Mouse (Mus musculus): Measurements from ENCODE around the gene Impg1. TPM values are rescaled to one million over a fixed set of nuclear protein-coding genes. Genes with fewer than 3 reads are reported as not detected.

Gene Impg1
- total RNA-seq (2014; fragmentation: Nextera tagmentation) = not detected in 2 replicates
- not detected in 2 replicates for total RNA-seq (2017)

GRCm38 (mm10) chr9:80465381-80465780, at the start of gene Impg1:
Impg1 (minus strand) TSS chr9:80465481.
- no peak for ATAC-seq (replicated peaks; ENCODE audit: poor library complexity, severe bottlenecking)

- ATAC-seq (replicated peaks; ENCODE audit: poor library complexity, severe bottlenecking) = peak; percentile 92
These were observed 44.3 kb upstream of the Impg1 start for GRCm38 (mm10) chr9:80509464-80510153.

- ATAC-seq (replicated peaks; ENCODE audit: poor library complexity, severe bottlenecking) = no peak
These were observed 39.3 kb upstream of the Impg1 start for GRCm38 (mm10) chr9:80504496-80505012.

DNA sequence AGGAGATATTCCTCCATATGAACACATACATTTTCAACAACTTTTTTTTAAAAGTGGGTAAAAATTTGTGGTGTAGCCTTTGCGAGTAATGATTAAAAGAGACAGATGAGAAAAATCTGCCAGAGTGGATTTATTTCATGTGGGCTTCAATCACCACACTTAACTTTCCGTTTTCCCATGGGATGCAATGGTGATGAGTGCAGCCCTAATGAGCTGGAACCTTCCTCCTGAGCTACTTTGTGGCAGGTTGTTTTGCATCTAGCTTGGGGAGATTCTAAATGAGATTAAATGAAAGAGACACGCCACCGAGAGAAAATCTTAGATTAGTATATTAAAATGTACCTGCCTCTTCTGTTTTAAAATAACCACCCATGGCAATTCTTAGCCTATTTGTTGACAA, 26.3 kb upstream of the Impg1 start:
- no peak for ATAC-seq (replicated peaks; ENCODE audit: poor library complexity, severe bottlenecking)

DNA sequence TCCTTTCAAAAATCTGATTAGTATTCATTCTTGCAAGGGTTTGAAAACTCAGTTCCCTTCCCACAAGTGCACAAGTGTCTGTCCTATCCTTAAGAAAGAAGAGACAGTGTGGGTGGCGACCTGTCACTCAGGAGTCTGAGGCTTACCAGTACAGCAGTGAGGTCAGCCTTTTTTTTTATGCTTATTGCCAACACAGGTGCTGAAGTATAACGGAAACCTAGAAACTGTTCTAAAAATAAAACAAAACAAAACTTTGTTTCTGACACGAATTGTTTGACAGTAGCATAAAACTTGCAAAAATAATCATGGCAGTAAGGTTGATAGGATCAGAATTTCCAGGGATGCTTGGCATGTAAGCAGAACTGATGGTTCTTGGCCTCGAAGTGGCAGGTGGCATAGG, 4.9 kb downstream of the Impg1 start:
- ATAC-seq (replicated peaks; ENCODE audit: poor library complexity, severe bottlenecking) = no peak

GRCm38 (mm10) chr9:80450467-80451261, 14.6 kb downstream of the Impg1 start:
- ATAC-seq (replicated peaks; ENCODE audit: poor library complexity, severe bottlenecking) = no peak

DNA sequence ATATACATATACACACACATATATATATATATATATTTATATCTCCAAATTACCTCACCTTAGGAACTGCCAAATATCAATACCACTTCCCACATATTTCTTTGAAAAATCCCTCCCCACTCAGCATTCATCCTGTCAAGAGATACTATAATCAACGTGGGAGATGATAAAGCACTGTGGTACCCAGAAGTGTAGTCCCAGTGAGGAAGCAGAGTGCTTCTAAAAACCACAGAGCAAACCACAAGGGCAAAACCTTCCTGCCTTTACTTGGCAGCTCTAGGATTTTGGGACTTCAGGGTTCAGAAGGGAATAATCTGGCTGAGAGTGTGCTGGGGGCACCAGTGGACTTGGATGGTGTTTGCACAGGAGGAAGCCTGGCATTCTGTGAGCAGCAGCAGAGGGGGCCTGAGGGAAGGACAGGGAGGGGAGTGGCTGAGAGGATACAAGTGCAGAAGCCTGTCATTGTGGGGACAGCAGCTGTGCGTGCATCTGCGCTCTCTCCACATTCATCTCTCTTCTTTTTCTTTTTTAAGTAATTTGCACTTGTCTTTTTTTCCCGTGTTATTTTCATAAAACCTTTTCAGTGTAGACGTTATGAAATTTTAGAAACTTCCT, 24.1 kb downstream of the Impg1 start:
- peak; percentile 42; the same call in 1 of the 2 replicates for ATAC-seq (replicated peaks; ENCODE audit: poor library complexity, severe bottlenecking)

- ATAC-seq (replicated peaks; ENCODE audit: poor library complexity, severe bottlenecking) = no peak
These were observed 73.9 kb downstream of the Impg1 start for GRCm38 (mm10) chr9:80391404-80391803.

DNA sequence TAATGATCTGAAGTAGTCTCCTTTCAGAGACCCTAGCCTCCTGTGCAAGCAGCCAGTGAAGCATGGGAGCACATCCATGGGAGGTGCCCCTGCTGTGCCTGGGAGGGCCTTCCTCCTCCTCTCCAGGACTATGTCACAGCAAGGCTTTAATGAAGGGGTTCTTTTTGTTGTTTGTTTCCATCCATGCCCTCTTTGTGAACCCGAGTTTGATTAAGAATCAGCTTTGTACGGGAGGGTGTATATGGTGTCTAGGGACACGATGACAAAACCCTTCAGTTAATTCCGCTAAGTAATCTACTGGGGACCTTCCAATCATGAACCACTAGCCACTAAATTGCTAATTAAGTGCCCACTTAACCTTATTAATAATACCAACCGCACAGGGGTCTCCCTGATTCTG, 74.3 kb downstream of the Impg1 start:
- ATAC-seq (replicated peaks; ENCODE audit: poor library complexity, severe bottlenecking) = no peak

- ATAC-seq (replicated peaks; ENCODE audit: poor library complexity, severe bottlenecking) = peak; percentile 82
These were observed 77.4 kb downstream of the Impg1 start for GRCm38 (mm10) chr9:80387890-80388289.

DNA sequence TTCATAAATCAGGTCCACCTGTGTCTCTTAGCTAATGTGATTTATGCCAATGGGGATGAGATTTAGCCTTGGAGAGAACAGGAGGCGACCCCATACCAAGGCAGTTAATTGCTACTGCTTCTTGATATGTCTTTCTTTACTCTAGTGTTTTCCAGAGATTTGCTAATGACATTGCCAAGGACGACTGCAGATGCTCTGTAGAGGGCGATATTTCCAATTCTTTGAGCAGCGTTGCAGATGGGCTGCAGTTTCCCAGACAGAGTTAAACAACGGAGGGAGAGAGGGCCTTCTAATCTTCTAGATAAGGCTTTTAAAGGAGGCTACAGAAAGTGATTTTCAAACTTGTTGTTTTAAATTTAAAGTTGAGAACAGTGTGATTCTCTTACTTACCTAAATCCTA, 78.8 kb downstream of the Impg1 start:
- no peak; the same call in 1 of the 2 replicates for ATAC-seq (replicated peaks; ENCODE audit: poor library complexity, severe bottlenecking)

DNA sequence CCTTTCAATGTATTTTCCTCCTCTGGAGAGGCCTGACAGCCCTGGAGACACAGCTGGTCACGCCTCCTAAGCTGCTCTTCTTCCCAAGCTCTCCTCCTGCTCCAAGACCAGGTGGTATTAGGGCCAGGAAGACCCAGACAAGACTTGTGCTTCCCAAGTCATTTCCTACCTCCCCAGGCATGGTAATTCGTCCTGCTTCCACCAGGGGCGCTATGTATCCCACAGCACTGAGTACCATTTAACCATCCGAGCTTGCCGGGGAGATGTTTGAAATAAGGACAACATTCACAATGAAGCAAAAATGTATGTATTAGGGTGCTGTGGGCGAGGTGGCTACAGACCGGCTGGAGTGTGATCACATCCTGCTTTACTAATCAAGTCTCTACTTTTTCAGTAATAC, 79.3 kb downstream of the Impg1 start:
- peak; percentile 86 for ATAC-seq (replicated peaks; ENCODE audit: poor library complexity, severe bottlenecking)

GRCm38 (mm10) chr9:80382711-80383110, 82.6 kb downstream of the Impg1 start:
- no peak for ATAC-seq (replicated peaks; ENCODE audit: poor library complexity, severe bottlenecking)

DNA sequence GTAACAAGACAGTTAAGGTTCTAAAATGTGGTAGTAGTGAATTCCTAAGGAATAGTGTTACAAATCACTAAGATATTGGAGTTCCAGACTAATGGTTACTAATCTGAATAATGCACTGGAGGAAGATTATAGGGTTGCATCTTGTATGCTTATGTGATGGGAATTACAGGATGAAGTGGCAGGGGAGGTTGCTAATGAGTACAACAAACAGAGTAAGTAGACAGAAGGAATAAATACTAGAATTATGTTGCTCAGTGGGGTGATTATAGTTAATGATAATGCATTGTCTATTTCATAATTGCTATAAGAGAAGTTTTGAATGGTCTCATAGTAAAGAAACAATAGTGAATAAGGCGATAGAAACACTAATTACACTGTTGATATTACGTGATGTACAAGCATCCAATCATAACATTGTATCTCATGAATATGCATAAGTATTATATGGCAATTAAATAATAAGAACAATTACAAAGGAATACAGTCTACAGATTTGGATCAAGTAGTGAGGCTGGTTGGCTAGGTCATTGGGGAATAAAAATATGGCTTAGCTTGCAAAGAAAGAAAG, 85.1 kb downstream of the Impg1 start:
- ATAC-seq (replicated peaks; ENCODE audit: poor library complexity, severe bottlenecking) = no peak

DNA sequence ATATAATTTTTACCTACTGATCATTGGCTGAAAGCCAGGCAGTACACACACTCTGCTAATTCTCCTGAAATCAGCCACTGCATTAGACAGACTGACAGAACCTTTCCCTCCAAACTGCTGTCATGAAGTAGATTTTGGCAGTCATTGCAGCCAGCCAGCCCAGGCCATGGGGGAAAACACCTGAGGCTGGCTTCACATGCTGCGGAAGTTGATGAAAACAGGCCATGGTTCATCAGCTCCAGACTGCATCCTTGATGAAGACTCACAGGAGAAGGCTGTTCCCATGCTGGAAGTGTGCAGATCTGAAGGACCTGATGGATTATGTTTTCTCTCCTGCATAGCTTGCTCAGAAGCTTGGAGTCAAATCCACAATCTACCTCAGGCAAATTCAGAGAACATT, 91.2 kb downstream of the Impg1 start:
- ATAC-seq (replicated peaks; ENCODE audit: poor library complexity, severe bottlenecking) = no peak

DNA sequence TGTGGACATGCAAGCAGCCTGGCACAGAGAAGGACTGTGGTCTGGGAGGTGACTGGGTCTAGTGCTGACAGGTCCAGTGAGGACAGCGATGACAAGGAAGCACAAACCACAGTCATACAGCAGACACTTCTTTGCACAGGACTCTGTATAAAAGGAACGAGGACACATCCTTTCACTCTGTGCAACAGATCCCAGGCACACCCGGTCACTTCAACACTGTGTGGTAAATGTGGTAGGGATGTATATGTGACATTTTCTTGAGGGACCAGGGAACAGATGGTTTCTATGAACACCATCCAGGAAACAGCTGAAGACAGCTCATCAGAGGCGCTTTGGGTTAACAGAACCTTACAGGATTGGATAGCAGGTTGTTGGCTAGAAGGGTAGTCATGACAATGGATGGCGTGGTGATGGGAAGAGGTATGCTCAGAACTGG, 92.0 kb downstream of the Impg1 start:
- peak; percentile 43 for ATAC-seq (replicated peaks; ENCODE audit: poor library complexity, severe bottlenecking)

DNA sequence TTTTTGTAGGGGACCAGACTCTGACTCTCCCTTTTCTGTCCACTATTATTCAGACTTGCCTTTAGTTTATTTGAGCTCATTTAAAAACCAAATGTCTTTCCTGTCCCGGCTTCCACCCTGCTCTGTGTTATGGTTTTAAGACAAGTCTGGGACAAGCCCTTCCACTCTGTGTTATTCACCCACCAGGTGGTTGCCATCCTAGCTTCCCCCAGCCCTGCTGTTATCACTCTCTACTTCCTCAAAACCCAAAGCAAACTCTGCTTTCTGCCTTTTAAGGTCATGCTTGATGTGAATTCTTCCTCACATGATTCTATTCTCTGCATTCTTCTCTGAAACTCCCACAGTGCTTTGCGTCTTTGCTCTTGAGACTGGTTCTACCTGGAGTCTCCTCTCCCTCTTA, 96.6 kb downstream of the Impg1 start:
- ATAC-seq (replicated peaks; ENCODE audit: poor library complexity, severe bottlenecking) = peak; percentile 55

DNA sequence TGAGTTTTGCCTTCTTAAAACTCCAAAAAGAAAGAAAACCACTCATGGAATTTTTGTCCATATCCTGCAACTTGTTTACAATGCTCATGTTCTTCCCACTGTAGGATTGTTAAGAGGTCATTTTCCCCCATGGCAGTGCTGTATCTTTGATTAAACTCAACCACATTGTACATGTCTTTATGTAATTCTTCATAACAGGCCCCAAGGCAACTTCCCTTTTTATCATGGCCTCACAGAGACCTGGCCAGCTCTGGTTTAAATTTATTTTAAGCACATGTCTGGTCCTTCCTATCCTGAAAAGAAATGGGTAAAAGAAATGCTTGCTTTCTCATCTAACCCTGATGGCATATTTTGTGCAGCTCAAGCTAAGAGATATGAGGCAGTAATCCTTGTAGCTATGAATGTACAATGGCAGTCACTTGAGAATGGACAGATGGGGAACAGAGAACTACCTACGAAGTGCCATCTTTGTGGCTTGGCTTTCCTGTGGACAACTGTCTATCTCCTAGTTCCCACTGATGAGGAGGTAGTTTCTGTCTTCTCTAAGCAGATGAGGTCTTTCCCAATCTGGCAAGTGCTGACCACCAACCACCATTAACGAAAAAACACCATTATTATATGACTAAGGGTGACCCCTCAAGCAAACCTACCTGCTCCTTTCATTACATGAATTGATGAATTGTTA, 97.6 kb downstream of the Impg1 start:
- peak; percentile 73 for ATAC-seq (replicated peaks; ENCODE audit: poor library complexity, severe bottlenecking)

GRCm38 (mm10) chr9:80360063-80360462, 105.2 kb downstream of the Impg1 start:
- no peak for ATAC-seq (replicated peaks; ENCODE audit: poor library complexity, severe bottlenecking)
